In genomic region chr3:58525652-58526407, GRCm38 (mm10) we compare ENCODE assay signal across 8 mouse cellular contexts. TPM values are rescaled to one million over a fixed set of nuclear protein-coding genes. Genes with fewer than 3 reads are reported as not detected.
A peak's percentile ranks its signal among the peaks of the same experiment; 100 is the strongest.
DNase-seq lines count a peak whose midpoint lies in the region; ATAC-seq and TF ChIP-seq lines count a peak whose summit lies in the region.

Eif2a (plus strand) TSS chr3:58525821.
Serp1 (minus strand) TSS chr3:58525892.

- H3K36me3 ChIP-seq in E14TG2a.4 (ENCODE audit: insufficient read depth, low read length): peaks cover 54% of the 10 kb centered on the region
- peaks cover 18% of the 10 kb centered on the region for H3K36me3 ChIP-seq in forebrain, embryonic 12.5 days (replicated peaks)
- peaks cover 24% of the 10 kb centered on the region for H3K36me3 ChIP-seq in heart, postnatal 0 days (replicated peaks; ENCODE audit: control insufficient read depth, insufficient read depth, low read length)
- H3K36me3 ChIP-seq in liver, embryonic 16.5 days (ENCODE audit: control insufficient read depth, insufficient read depth): peaks cover 9% of the 10 kb centered on the region
- peaks cover 18% of the 10 kb centered on the region for H3K36me3 ChIP-seq in neural tube, embryonic 13.5 days
- H3K36me3 ChIP-seq in testis, adult 2 months (ENCODE audit: control insufficient read depth, insufficient read depth, low read length): peaks cover 1% of the 10 kb centered on the region

- H3K9ac ChIP-seq in forebrain, embryonic 12.5 days: peak within 1 kb of the TSS; percentile 95
- H3K9ac ChIP-seq in heart, postnatal 0 days (replicated peaks; ENCODE audit: low read depth, low read length): peak within 1 kb of the TSS; percentile 91
- peak within 1 kb of the TSS; percentile 92 for H3K9ac ChIP-seq in liver, embryonic 16.5 days (ENCODE audit: low read depth, low read length)
- H3K9ac ChIP-seq in neural tube, embryonic 13.5 days: peak within 1 kb of the TSS; percentile 92

- H3K27me3 ChIP-seq in E14TG2a.4 (ENCODE audit: insufficient read depth, low read length): no peaks in the 10 kb centered on the region
- no peaks in the 10 kb centered on the region for H3K27me3 ChIP-seq in forebrain, embryonic 12.5 days
- no peaks in the 10 kb centered on the region for H3K27me3 ChIP-seq in heart, postnatal 0 days (ENCODE audit: control insufficient read depth, insufficient read depth, low read length)
- no peaks in the 10 kb centered on the region for H3K27me3 ChIP-seq in liver, embryonic 16.5 days (ENCODE audit: control insufficient read depth, insufficient read depth, low read depth, low read length)
- H3K27me3 ChIP-seq in neural tube, embryonic 13.5 days: no peaks in the 10 kb centered on the region
- H3K27me3 ChIP-seq in testis, adult 2 months (ENCODE audit: control insufficient read depth, insufficient read depth, low read length): no peaks in the 10 kb centered on the region

- peak; percentile 68; the same call in 1 of the 2 replicates for TF ChIP-seq EP300 in heart, postnatal 0 days (IDR thresholded peaks at IDR 0.05; ENCODE audit: low read depth)

- WGBS in forebrain, embryonic 12.5 days: under 1% methylated on average over 56 of the region's 57 CpGs
- 0% methylated on average over 50 of the region's 57 CpGs for WGBS in heart, postnatal 0 days
- WGBS in liver, embryonic 16.5 days (ENCODE audit: insufficient replicate concordance): under 1% methylated on average over 57 of the region's 57 CpGs
- under 1% methylated on average over 57 of the region's 57 CpGs for WGBS in neural tube, embryonic 13.5 days

- peak; percentile 99 for ATAC-seq in forebrain, embryonic 12.5 days (ENCODE audit: low FRiP score)
- ATAC-seq in heart, postnatal 0 days (ENCODE audit: insufficient read depth, low read depth): peak; percentile 99
- peak; percentile 99 for ATAC-seq in liver, embryonic 16.5 days (ENCODE audit: low read depth)
- peak; percentile 100 for ATAC-seq in neural tube, embryonic 13.5 days (ENCODE audit: low read depth)

- peaks cover 57% of the 10 kb centered on the region for H3K4me1 ChIP-seq in E14TG2a.4 (replicated peaks; ENCODE audit: low read depth, low read length)
- peaks cover 18% of the 10 kb centered on the region for H3K4me1 ChIP-seq in forebrain, embryonic 12.5 days
- H3K4me1 ChIP-seq in heart, postnatal 0 days (ENCODE audit: control insufficient read depth, insufficient read depth): peaks cover 17% of the 10 kb centered on the region
- H3K4me1 ChIP-seq in liver, embryonic 16.5 days (ENCODE audit: control insufficient read depth, low read depth, low read length): peaks cover 6% of the 10 kb centered on the region
- peaks cover 30% of the 10 kb centered on the region for H3K4me1 ChIP-seq in neural tube, embryonic 13.5 days (replicated peaks)
- no peaks in the 10 kb centered on the region; the same call in 1 of the 2 replicates for H3K4me1 ChIP-seq in testis, adult 2 months (ENCODE audit: control insufficient read depth, insufficient read depth, low read length)

- no peaks in the 10 kb centered on the region for H3K9me3 ChIP-seq in E14TG2a.4 (ENCODE audit: low read length)
- no peaks in the 10 kb centered on the region for H3K9me3 ChIP-seq in forebrain, embryonic 12.5 days
- no peaks in the 10 kb centered on the region for H3K9me3 ChIP-seq in heart, postnatal 0 days (replicated peaks; ENCODE audit: control insufficient read depth, low read length)
- H3K9me3 ChIP-seq in liver, embryonic 16.5 days (replicated peaks; ENCODE audit: control insufficient read depth, low read length): no peaks in the 10 kb centered on the region
- H3K9me3 ChIP-seq in neural tube, embryonic 13.5 days: no peaks in the 10 kb centered on the region

- H3K27ac ChIP-seq in forebrain, embryonic 12.5 days: peak within 1 kb of the TSS; percentile 93
- peak within 1 kb of the TSS; percentile 93 for H3K27ac ChIP-seq in heart, postnatal 0 days (ENCODE audit: low read depth)
- H3K27ac ChIP-seq in liver, embryonic 16.5 days (ENCODE audit: low read length): peak within 1 kb of the TSS; percentile 91
- H3K27ac ChIP-seq in neural tube, embryonic 13.5 days (replicated peaks): peak within 1 kb of the TSS; percentile 93
- peak within 1 kb of the TSS; percentile 93 for H3K27ac ChIP-seq in testis, adult 2 months (ENCODE audit: control insufficient read depth, insufficient read depth, low read depth, low read length)

- TF ChIP-seq POLR2A in testis, adult 2 months (IDR thresholded peaks at IDR 0.05; ENCODE audit: control insufficient read depth, low read depth, low read length): peak; percentile 94

- H3K4me3 ChIP-seq in E14TG2a.4 (replicated peaks; ENCODE audit: low read length): peak within 1 kb of the TSS; percentile 99
- peak within 1 kb of the TSS; percentile 91 for H3K4me3 ChIP-seq in forebrain, embryonic 12.5 days (replicated peaks)
- peak within 1 kb of the TSS; percentile 77 for H3K4me3 ChIP-seq in heart, postnatal 0 days (ENCODE audit: low read depth, low read length)
- peak within 1 kb of the TSS; percentile 79 for H3K4me3 ChIP-seq in liver, embryonic 16.5 days (ENCODE audit: low read depth, low read length)
- H3K4me3 ChIP-seq in neural tube, embryonic 13.5 days: peak within 1 kb of the TSS; percentile 96
- H3K4me3 ChIP-seq in testis, adult 2 months (ENCODE audit: control insufficient read depth, low read depth, low read length): peak within 1 kb of the TSS; percentile 88

- no peak for TF ChIP-seq CTCF in E14TG2a.4 (conservative IDR thresholded peaks at IDR 0.05; ENCODE audit: low read length)
- TF ChIP-seq CTCF in heart, postnatal 0 days (IDR thresholded peaks at IDR 0.05; ENCODE audit: low read depth): no peak
- no peak for TF ChIP-seq CTCF in testis, adult 2 months (IDR thresholded peaks at IDR 0.05; ENCODE audit: control insufficient read depth, insufficient read depth, insufficient replicate concordance, low read depth, low read length)

- H3K4me2 ChIP-seq in forebrain, embryonic 12.5 days: peak within 1 kb of the TSS; percentile 71
- H3K4me2 ChIP-seq in heart, postnatal 0 days (ENCODE audit: low read depth, low read length): peak within 1 kb of the TSS; percentile 84
- H3K4me2 ChIP-seq in liver, embryonic 16.5 days (ENCODE audit: low read depth, low read length): peak within 1 kb of the TSS; percentile 86
- H3K4me2 ChIP-seq in neural tube, embryonic 13.5 days: peak within 1 kb of the TSS; percentile 85

- DNase-seq in c-Kit-positive CD71-positive TER-119-positive erythroid progenitor cells, embryonic 14.5 days (ENCODE audit: low spot score): peak; percentile 96
- DNase-seq in heart, postnatal 0 days (ENCODE audit: low spot score): peak; percentile 97
- DNase-seq in kidney, postnatal 4 days: peak; percentile 97 to 99

RNA-seq across cellular contexts. Expression of gene Eif2a, which starts in this region (rescaled TPM):
- 49.7 and 50.6 TPM in 2 replicates for polyA plus RNA-seq in forebrain, embryonic 12.5 days (2016; fragmentation: Nextera tagmentation; extraction: Ambion mirVana)
- total RNA-seq in heart, postnatal 0 days (2014; rRNA removed; ENCODE audit: low replicate concordance): 45.3 and 69.3 TPM in 2 replicates
- polyA plus RNA-seq in heart, postnatal 0 days (2015; fragmentation: Nextera tagmentation; extraction: Ambion mirVana): 27.6 and 29.1 TPM in 2 replicates
- polyA plus RNA-seq in liver, embryonic 16.5 days (2015; fragmentation: Nextera tagmentation; extraction: Ambion mirVana): 22.2 and 23.1 TPM in 2 replicates
- polyA plus RNA-seq in neural tube, embryonic 13.5 days (2015; fragmentation: Nextera tagmentation; extraction: Ambion mirVana): 44.1 and 44.5 TPM in 2 replicates
- polyA plus RNA-seq in testis, adult 2 months (2012; rRNA removed): 3.8 and 4.7 TPM in 2 replicates

RNA-seq across cellular contexts. Expression of gene Serp1, which starts in this region (rescaled TPM):
- 117 and 121 TPM in 2 replicates for polyA plus RNA-seq in forebrain, embryonic 12.5 days (2016; fragmentation: Nextera tagmentation; extraction: Ambion mirVana)
- 59.5 and 59.7 TPM in 2 replicates for total RNA-seq in heart, postnatal 0 days (2014; rRNA removed; ENCODE audit: low replicate concordance)
- 59.5 and 60.7 TPM in 2 replicates for polyA plus RNA-seq in heart, postnatal 0 days (2015; fragmentation: Nextera tagmentation; extraction: Ambion mirVana)
- 104 and 105 TPM in 2 replicates for polyA plus RNA-seq in liver, embryonic 16.5 days (2015; fragmentation: Nextera tagmentation; extraction: Ambion mirVana)
- 81.1 and 89.5 TPM in 2 replicates for polyA plus RNA-seq in neural tube, embryonic 13.5 days (2015; fragmentation: Nextera tagmentation; extraction: Ambion mirVana)
- 28.0 and 30.4 TPM in 2 replicates for polyA plus RNA-seq in testis, adult 2 months (2012; rRNA removed)

Comparison
In these comparisons a context has a peak if more than half of its experiments do, and no peak if none do; other contexts are left out.
1. Peak in every context shown above with its lines: DNase-seq, ATAC-seq, H3K4me3 ChIP-seq and H3K27ac ChIP-seq.